Mouse (Mus musculus): ENCODE measurements around the gene Ncs1.

The Ncs1 gene

DNA sequence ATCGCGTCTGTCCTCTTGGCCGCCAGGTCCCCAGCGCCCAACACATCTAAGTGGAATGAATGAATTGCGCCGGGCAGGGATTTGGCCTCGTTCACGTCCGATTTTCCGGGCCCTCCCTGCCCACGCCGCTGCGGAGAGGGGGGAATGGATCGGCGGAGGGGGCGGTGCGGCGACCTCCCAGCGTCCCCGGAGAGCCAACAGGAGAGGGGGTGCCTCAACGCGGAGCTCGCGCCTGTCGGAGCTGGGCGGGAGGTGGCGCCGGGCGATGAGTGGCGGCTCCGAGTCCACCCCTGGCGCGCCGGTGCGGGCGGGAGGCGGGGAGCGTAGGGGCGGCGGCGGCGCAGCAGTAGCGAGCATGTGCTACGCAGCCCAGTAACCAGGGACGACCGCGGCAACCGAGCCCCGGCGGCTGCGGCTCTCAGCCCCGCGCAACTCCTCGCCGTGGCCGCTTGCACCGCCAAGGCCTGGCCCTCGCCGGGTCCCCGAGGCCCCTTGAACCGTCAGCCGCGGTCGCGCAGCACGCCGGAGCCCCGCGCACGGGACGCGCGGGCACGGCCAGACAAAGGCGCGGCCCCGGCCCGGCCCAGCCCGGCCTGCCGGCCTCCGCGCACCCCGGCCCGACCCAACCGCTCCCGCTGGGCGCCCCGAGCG, at the start of gene Ncs1:
Ncs1 (plus strand) TSS at position 333 of the 651 bp plus-strand sequence.
- in situ Hi-C loops (cut with MboI, MseI), result no loop called here

DNA sequence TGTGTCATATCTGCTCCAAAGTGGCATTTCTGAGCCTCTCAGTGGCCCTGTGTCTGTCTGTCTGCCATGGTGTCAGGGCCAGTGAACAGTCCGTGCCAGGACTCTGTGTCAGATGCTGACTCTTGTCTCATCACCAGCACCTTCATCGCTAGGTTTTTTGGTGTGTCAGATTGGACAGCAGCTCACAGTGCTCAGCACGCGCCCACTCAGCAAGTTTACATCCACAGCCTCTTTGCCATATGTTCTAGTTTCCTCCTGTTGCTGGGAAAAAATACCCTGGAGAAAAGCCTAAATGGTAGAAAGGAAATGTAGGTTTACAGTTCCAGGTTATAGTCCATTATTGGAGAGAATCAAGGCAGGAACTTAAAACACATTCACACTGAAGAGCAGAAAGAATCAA, 47.0 kb upstream of the Ncs1 start:
- in situ Hi-C loops (cut with MboI, MseI), result loop anchor here (5.0 kb wide), 2 partner anchors 89 to 184 kb away; no protein-coding TSS in a partner anchor

DNA sequence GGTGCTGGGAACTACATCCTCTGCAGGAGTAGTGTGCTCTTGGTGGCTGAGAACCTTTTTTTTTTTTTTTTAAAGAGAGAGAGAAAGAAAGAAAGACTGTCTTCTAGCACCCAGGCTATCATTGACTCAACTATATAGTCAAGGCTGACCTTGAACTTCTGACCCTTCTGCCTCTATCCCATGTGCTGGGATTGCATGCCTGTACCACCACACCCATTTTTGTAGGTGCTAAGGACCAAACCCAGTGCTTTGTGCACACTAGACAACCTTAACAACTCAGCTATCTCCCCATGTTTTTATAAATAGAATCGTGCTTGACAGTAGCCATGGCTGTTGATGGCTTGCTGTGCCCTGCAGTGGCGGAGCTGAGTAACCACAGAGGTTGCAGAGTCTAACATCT, 45.6 kb upstream of the Ncs1 start:
- in situ Hi-C loops (cut with MboI, MseI), result no loop called here

DNA sequence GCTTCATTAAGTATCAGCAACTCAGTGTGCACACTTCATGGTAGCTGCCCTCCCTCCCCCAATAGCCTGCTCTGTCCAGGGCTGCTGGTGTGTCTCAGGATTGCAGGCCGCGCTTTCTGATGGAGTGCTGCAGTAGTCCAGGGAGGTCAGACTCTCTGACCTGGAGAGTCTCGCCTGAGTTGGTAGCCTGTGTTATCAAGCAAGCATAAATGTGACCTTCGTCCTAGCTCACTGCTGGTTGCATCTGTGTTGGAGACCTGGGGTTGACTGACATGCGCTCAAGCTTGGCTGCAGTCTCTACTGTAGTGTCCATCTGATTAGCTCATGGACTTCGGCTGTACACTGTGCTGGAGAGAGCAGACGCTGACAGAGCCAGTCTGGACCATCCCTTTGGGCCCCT, 43.8 kb upstream of the Ncs1 start:
- in situ Hi-C loops (cut with MboI, MseI), result no loop called here

DNA sequence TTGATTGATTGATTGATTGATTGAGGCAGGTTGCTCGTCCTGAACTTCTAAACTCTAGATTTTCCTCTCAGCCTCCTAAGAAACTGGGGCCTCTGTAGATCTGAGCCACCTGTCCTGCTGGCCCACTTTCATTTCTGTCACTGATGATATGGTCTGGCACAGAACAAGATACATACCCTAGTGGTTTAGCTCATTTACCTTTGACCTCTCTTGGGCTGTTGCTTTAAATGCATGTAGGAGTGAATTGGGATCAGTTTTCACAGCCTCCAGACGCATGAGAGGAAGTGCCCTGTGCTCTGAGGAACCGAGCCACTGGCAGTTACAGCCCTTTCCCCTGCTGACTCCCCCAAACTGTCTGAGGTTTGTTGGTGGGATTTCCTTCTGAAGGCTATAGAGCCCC, 43.3 kb upstream of the Ncs1 start:
- in situ Hi-C loops (cut with MboI, MseI), result no loop called here

DNA sequence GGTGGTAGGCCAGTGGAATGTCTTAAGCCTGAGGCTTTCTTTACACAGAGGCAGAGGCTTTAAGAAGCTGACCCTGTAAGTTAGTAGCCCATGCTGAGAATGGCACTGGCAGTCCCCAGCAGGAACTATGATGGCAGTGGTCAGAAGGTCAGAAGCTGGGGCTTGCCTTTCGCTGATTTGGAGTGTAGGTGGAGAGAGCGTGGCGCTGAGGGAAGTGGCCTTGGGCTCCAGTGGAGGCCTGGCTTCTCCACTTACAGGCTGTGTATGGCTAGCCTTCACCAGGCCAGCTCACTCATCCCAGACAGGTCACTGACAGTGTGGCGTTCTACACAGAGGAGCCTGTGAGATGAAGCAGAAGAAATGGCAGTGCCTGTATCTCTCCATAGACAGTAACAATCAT, 42.7 kb upstream of the Ncs1 start:
- in situ Hi-C loops (cut with MboI, MseI), result no loop called here

DNA sequence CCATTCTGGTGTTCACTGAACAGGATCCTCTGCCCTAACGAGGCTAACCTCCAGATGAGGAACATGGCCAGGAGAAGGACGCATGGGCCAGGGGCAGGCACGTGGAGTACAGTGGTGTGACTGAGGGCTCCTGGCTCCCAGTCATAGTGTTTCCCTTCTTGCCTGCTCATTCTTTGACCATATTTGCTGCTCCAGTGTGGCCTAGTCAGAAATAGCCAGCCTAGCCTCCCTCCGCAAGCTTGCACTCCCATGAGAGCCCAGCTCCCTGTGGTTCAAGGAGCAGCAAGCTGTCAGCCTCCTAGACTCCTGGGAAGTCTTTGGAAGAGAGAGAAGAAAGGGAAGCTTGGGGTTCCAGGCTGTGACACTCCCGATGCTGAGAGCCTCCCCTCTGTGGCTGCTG, 40.9 kb upstream of the Ncs1 start:
- in situ Hi-C loops (cut with MboI, MseI), result no loop called here

DNA sequence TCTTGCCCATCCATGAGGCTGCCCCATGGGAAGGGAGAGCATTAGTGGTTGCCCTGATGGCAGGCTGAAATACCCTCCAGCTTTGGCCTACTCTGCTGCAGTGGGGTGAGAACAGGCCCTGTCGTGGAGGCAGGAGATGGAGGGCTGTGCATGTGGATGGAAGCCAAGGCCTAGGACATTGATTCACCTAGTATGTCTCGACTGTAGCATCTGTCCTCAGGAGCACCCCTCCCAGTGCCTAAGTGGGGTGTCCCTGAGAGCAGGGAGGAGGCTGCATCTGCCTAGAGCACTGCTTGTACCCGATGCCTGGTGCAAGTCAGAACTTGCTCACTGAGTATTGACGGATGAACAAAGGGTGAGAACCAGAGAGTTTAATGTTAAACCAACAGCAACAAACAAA, 39.4 kb upstream of the Ncs1 start:
- in situ Hi-C loops (cut with MboI, MseI), result no loop called here

DNA sequence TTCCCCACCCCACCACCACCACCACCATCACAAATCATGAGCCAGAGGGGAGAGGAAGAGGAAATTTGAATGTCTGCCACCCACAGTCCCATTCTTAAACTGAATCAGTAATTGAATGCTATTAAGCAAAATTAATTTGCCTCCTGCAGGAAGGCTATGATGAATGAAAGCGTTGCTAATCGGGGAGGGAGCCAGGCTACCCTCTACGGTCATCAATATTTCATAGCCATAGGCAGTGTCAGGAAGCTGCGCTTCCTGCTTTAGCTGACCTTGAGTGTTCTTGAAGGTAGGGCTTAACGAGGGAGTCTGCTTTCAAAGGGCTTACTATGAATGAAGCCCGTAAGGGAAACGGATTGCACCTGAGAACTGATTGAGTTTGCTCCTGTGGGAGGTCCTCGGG, 38.7 kb upstream of the Ncs1 start:
- in situ Hi-C loops (cut with MboI, MseI), result no loop called here

DNA sequence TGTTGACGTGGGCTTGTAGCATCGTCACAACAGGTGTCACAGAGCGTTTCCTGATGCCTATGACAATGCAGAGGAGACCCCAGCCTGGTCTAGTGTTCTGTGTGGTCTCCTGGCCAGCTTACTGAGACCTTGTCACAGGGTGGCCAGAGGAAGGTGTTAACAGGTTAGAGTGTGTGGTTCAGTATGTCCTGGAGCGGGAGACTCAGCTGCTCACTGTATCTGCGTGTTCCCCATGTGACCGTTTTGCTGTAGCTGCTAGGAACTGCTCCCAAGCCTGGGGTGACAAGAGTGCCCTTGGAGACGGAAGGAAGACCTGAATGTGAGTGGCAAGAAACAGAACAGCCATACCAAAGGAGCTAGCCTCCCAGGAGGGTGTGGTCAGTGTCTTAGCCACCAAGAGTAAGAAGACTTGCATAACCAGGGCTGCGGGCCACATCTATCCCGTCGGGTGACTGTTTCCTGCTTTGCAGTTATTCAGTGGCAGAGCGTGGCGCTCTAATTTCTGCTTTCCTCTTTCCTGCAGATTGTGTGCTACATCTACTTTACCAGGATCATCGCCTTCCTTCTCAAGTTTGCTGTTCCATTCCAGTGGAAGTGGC, 37.0 kb upstream of the Ncs1 start:
- in situ Hi-C loops (cut with MboI, MseI), result no loop called here

DNA sequence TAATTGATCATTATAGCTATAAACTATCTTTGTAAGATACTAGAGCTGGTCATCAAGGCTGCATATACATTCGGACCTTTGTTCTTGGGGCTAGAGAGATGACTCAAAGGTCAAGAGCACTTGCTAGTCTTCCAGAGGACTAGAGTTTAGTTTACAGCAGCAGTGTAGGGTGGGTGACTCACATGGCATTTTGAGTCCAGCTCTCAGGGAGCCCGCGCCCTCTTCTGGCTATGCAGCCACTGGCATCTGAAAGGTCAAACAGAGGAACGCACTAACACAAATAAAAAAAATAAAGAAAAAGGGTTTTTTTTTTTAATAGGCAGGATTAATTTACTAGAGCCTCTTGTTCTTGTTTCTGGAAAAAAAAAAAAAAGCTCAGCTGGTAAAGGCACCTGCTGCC, 36.1 kb upstream of the Ncs1 start:
- in situ Hi-C loops (cut with MboI, MseI), result no loop called here

DNA sequence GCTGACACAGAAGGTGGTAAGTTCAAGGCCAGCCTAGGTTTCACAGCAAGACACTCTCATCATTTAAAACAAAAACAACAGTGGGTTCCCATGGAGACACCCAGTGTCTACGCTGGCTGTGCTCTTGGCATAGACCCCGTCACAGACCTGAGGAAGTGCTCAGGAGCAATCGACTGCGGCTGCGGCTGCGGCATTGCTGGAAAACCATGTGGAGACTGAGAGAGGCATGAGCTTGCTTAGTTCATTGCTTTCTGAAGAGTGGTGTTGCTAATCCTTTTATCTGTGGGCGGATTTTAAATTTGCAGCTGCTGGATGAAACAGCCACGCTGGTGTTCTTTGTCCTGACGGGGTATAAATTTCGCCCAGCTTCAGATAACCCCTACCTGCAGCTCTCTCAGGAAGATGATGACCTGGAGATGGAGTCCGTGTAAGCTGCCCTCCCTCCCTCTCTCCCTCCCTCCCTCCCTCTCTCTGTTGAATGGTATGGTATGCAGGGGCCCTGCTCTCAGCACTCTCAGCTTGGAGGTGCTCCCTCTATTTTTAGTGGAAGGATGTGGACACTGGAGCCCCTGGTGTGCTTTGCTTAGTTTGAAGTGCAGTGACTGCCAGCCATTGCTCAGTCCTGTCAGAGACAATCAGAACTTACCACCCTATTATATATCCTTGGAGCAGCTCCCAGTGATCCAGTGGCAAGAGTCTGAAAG, 35.3 kb upstream of the Ncs1 start:
- in situ Hi-C loops (cut with MboI, MseI), result no loop called here

DNA sequence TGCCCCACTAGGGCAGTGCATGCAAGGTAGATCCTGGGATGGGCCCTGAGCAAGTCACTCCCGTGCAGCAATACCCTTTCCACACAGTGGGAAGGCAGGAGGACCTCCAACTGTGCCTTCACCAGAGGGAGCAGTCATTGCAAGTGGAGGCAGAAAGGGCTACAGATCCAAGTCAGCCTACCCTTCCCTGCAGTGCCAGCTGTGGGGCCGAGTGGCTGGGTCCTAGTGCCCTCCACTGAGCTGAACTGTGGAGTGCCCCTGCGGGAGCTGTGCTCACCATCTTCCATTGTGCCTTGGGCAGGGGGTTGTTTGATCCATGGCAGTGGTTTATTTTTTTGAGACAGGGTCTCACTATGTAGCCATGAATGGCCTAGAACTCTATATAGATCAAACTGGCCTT, 34.4 kb upstream of the Ncs1 start:
- in situ Hi-C loops (cut with MboI, MseI), result no loop called here

DNA sequence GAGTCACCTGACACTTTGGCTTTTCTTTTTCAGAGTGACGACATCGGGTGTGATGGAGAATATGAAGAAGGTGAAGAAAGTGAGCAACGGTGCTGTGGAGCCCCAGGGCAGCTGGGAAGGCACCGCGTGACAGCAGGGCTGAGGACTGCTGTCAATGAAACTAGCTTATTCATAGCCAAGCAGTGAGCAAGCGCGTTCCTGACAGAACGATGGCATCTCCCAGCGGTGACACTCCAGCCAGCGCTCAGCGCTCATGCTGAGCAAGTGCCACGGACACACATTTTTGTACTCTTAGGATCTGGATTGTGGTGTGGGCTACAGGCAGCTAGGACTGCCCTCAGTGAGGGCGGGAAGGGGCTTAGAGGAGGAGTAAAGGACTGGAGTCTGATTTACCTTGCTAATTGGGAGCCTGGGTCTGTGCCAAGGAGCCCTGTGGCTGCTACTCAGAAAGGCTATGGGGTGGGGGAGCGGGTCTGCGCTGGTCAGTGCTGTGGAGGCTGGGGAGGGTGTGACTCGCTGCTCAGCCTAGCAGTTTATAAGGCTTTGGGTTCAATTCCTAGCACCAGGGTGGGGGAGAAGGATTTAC, 31.3 kb upstream of the Ncs1 start:
- in situ Hi-C loops (cut with MboI, MseI), result no loop called here

DNA sequence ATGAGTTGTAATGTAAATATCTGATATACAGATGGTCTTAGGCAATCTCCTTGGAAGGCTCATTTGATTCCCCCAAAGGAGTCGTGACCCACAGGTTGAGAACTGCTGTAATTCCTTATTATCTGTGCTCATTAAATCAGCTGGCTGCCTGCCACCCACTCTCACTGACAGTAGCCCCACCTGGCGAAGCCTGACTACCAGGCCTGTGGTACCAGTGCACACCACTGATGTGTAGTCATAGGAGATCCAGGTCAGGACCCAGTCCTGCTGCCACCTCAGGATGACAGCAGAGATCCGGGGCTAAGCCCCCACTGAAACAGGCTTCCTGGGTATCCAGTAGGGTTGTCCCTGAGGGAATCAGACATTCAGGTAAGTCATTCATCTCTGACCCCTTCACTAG, 27.0 kb upstream of the Ncs1 start:
- in situ Hi-C loops (cut with MboI, MseI), result no loop called here

DNA sequence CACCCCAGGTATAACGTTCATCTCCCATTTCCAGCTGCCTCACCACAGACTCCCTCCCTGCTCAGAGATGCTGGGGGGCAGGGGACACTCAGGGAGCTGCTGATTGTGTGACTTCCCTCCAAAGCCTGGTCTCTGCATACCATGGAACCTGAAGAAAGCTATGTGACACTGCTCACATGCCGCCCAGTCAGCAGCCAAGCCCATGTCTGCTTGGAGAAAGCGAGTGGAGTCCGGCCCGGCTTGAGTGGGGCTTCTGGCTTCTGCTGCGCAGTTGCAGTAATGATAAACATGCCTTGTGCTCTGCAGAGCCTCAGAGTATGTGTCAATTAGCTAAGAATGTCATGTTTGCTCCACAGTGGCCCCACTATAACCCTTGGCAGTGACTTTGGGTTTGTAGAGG, 26.2 kb upstream of the Ncs1 start:
- in situ Hi-C loops (cut with MboI, MseI), result no loop called here

DNA sequence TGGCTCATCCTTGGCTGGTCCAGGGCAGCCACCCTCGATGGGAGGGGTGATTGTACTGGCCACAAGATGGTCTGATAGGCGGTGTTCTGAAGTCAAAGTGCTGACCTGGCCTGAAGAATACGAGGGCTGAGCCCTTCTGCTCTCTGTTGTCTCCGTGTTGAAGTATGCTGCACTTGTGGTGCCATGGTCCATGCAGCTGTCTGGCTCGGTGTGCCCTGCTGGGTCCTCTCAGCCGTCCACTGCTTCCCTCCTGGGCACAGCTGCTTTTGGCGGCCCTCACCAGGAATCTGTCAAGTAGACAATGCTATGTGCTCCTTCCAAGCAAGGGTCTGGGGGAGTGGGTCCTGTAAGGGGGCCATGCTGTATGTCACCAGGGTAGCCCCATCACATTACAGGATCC, 24.8 kb upstream of the Ncs1 start:
- in situ Hi-C loops (cut with MboI, MseI), result no loop called here

DNA sequence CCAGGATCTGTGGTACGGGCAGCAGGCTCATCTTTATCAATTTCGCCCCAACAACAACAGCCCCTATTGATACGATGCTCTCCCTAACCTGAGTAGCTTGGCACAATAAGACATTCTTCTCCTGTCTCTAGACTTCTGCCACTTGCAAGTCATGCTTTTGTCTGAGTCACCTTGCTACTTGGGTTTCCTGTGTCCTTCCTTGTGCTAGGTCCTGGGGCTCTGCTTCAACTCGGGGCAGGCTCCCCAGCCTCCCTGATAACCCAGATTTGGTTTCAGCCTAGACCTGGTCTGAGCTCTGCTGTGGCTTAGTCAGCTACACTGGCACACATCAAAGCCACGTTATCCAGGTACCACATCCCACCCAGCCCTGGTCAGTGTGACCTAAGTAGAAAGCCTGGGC, 24.0 kb upstream of the Ncs1 start:
- in situ Hi-C loops (cut with MboI, MseI), result no loop called here

DNA sequence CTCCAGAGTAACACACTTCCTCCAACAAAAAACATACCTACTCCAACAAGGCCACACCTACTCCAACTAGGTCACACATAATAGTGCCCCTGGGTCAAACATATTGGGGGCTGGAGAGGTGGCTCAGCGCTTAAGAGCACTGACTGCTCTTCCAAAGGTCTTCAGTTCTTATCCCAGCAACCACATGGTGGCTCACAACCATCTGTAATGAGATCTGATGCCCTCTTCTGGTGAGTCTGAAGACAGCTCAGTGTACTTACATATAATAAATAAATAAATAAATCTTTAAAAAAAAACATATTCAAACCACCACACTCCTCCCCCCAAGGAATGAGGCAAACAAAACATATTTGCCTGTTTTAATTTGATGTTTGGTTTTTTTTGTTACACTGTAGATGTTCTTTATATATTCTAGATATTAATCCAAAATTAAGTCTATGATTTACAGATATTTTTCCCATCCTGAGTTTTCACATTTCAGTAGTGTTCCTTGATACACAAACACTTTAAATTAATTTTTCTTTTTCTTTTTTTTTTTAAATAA, 16.8 kb upstream of the Ncs1 start:
- in situ Hi-C loops (cut with MboI, MseI), result no loop called here

DNA sequence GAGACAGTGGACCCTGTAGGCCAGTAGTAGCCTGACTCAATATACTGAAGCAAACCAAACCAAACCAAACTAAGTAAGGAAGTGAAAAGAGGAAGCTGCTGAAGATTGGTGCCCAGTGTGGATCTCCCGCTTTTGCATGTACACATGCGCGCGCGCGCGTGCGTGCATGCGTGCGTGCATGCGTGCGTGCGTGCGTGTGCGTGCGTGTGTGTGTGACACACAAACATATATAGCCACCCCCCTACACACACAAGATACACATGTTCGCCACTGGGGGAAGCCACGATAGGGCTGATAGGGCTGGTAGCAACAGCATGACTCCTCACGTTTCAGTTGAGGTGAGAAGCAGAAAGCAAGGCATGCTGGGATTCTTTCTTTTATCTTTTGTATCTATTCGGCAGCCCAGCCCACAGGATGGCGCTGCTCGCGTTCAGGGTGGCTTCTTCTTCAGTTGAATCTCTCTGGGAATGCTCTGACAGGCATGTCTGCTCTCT, 6.4 kb upstream of the Ncs1 start:
- in situ Hi-C loops (cut with MboI, MseI), result no loop called here

DNA sequence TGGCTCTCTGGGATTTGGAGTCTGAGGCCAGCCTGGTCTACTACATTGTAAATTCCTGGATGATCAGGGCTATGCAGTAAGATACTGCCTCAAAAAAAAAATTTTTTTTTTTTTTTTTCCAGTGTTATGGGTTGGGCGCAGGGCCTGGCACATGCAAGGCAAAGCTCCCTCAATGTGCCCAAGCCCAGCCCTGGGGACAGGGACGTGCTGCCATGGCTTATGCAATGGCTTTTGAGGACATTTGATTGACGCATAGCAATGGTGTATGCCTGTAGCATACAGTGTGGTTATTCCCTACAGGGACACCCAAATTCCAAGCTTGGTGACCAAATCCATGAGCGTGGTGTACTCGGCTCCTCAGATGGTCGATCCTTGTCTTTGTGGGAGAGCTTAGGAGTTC, 5.8 kb upstream of the Ncs1 start:
- in situ Hi-C loops (cut with MboI, MseI), result no loop called here

DNA sequence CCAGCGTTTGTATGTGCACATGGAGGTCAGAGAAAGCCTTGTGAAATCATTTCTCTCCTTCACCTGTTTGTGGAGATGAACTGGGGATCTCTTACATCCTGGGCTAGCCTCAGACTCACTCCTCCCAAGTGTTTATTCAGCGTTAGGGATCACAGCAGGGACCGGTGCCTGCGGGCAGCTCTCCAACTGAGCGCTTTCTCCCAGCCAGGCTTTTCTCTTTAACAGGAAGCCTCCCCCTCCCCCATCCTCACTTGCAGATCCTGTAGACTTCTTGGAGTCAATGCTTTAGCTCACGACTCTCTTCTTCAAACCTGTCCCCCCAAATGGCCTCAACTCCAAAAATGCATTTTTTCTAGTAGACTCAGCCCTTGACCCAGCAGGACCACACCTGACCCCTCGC, 4.0 kb upstream of the Ncs1 start:
- in situ Hi-C loops (cut with MboI, MseI), result no loop called here

DNA sequence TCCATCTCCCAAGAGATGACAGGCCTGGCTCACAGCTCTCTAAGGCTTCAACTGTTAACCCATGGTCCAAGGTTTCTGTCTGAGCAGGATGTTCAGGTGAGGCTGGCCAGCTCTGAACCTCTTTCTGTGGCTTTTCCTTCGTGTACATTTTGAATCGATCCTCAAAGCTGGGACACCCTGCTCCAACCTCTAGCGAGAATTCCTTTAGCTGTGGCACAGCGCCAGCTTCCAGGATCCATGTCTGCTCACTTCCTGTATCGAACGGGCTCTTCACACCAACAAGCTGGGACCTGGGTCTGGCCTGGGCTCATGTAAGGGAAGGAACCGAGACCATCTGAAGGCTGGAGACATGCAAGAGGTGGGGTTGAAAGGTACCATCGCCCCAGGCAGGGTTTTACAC, 1.4 kb upstream of the Ncs1 start:
- in situ Hi-C loops (cut with MboI, MseI), result no loop called here
